In genomic region chr4:55207749-55208385, GRCm38 (mm10) we compare ENCODE assay signal across 12 mouse cellular contexts.
DNase-seq lines count a peak whose midpoint lies in the region; ATAC-seq and TF ChIP-seq lines count a peak whose summit lies in the region.
"Had no signal": no experiment of that assay in that cellular context is flagged by ENCODE, and none has a peak within 500 bp of the region (broad histone marks: within the 10 kb centered on the region; RNA-seq: fewer than 3 reads in every experiment).

No protein-coding gene starts in this region.

- no peaks in the 10 kb centered on the region for H3K9me3 ChIP-seq in heart, embryonic 13.5 days
- H3K9me3 ChIP-seq in ES-Bruce4 (replicated peaks; ENCODE audit: control insufficient read depth, insufficient read depth, low read length, poor library complexity, severe bottlenecking) = no peaks in the 10 kb centered on the region; the same call in 1 of the 2 replicates
- no peaks in the 10 kb centered on the region for H3K9me3 ChIP-seq in embryonic facial prominence, embryonic 10.5 days
- no peaks in the 10 kb centered on the region for H3K9me3 ChIP-seq in limb, embryonic 10.5 days (replicated peaks)

- peak overlapping the region; percentile 13; the same call in 1 of the 2 replicates for H3K4me3 ChIP-seq in heart, embryonic 13.5 days
- H3K4me3 ChIP-seq in ES-Bruce4 (ENCODE audit: low read depth, low read length) = peak overlapping the region; percentile 21; the same call in 1 of the 2 replicates
- H3K4me3 ChIP-seq in embryonic facial prominence, embryonic 10.5 days = peak overlapping the region; percentile 39; the same call in 1 of the 2 replicates
- H3K4me3 ChIP-seq in limb, embryonic 10.5 days = peak overlapping the region; percentile 28; the same call in 1 of the 2 replicates
- no peak overlapping the region for H3K4me3 ChIP-seq in layer of hippocampus, adult 2 months

- peaks cover 19% of the 10 kb centered on the region for H3K4me1 ChIP-seq in heart, embryonic 13.5 days
- H3K4me1 ChIP-seq in ES-Bruce4 (ENCODE audit: control insufficient read depth, insufficient read depth, low read length) = peaks cover 16% of the 10 kb centered on the region
- H3K4me1 ChIP-seq in embryonic facial prominence, embryonic 10.5 days = peaks cover 38% of the 10 kb centered on the region
- peaks cover 37% of the 10 kb centered on the region for H3K4me1 ChIP-seq in limb, embryonic 10.5 days

- H3K27ac ChIP-seq in heart, embryonic 13.5 days (replicated peaks) = peak overlapping the region; percentile 17; the same call in 1 of the 2 replicates
- peak overlapping the region; percentile 74 for H3K27ac ChIP-seq in ES-Bruce4 (ENCODE audit: insufficient read depth, low read length)
- peak overlapping the region; percentile 81 for H3K27ac ChIP-seq in embryonic facial prominence, embryonic 10.5 days (replicated peaks)
- H3K27ac ChIP-seq in limb, embryonic 10.5 days = peak overlapping the region; percentile 83
- no peak overlapping the region for H3K27ac ChIP-seq in layer of hippocampus, adult 2 months
- H3K27ac ChIP-seq: liver, embryonic 14.5 days had no signal

- H3K36me3 ChIP-seq in heart, embryonic 13.5 days = no peaks in the 10 kb centered on the region
- H3K36me3 ChIP-seq in ES-Bruce4 (ENCODE audit: control insufficient read depth, insufficient read depth, low read length, poor library complexity, severe bottlenecking) = no peaks in the 10 kb centered on the region
- no peaks in the 10 kb centered on the region for H3K36me3 ChIP-seq in embryonic facial prominence, embryonic 10.5 days (replicated peaks)
- H3K36me3 ChIP-seq in limb, embryonic 10.5 days = no peaks in the 10 kb centered on the region

- TF ChIP-seq CTCF in ES-Bruce4 (IDR thresholded peaks at IDR 0.05; ENCODE audit: low read depth, low read length) = no peak
- no peak for TF ChIP-seq CTCF in layer of hippocampus, adult 2 months (conservative IDR thresholded peaks at IDR 0.05)

- H3K27me3 ChIP-seq in heart, embryonic 13.5 days (replicated peaks) = no peaks in the 10 kb centered on the region
- no peaks in the 10 kb centered on the region for H3K27me3 ChIP-seq in ES-Bruce4 (ENCODE audit: control insufficient read depth, insufficient read depth, low read length, poor library complexity, severe bottlenecking)
- peaks cover 32% of the 10 kb centered on the region; the same call in 1 of the 2 replicates for H3K27me3 ChIP-seq in embryonic facial prominence, embryonic 10.5 days (replicated peaks; ENCODE audit: low read depth, poor library complexity, severe bottlenecking)
- no peaks in the 10 kb centered on the region; the same call in 1 of the 2 replicates for H3K27me3 ChIP-seq in limb, embryonic 10.5 days (ENCODE audit: low read depth, poor library complexity, severe bottlenecking)

- H3K4me2 ChIP-seq in heart, embryonic 13.5 days = peak overlapping the region; percentile 55

- 26% methylated on average over 13 of the region's 13 CpGs for WGBS in heart, embryonic 13.5 days
- 42% methylated on average over 13 of the region's 13 CpGs for WGBS in embryonic facial prominence, embryonic 10.5 days
- WGBS in limb, embryonic 10.5 days = 43% methylated on average over 13 of the region's 13 CpGs

- H3K9ac ChIP-seq in heart, embryonic 13.5 days = peak overlapping the region; percentile 57; the same call in 1 of the 2 replicates
- H3K9ac ChIP-seq in ES-Bruce4 (ENCODE audit: low read depth, poor library complexity, severe bottlenecking) = peak overlapping the region; percentile 27
- H3K9ac ChIP-seq: liver, embryonic 14.5 days had no signal

- no peak for ATAC-seq in heart, embryonic 13.5 days (ENCODE audit: extremely low read depth, insufficient number of reproducible peaks, low FRiP score, low TSS enrichment)
- ATAC-seq: CD4-positive, CD25-positive, alpha-beta regulatory T cell, adult 4 months had no signal

- no peak for TF ChIP-seq POLR2A in ES-Bruce4 (IDR thresholded peaks at IDR 0.05; ENCODE audit: insufficient read depth, low read length)

- DNase-seq in heart, adult 9 months (ENCODE audit: low spot score in 2 of 2) = no peak
- no peak for DNase-seq in embryonic facial prominence, embryonic 10.5 days (ENCODE audit: low spot score)
- DNase-seq in limb, embryonic 10.5 days (ENCODE audit: low spot score) = peak; percentile 37
- no peak for DNase-seq in cerebellum, postnatal 14 days
- no peak for DNase-seq in gastrocnemius, postnatal 25 days
- DNase-seq in layer of hippocampus, adult 2 months (ENCODE audit: low spot score in 2 of 2) = no peak
- DNase-seq: gastrocnemius, postnatal 36 days; right cerebral cortex, postnatal 14 days had no signal

- TF ChIP-seq EP300 in ES-Bruce4 (IDR thresholded peaks at IDR 0.05; ENCODE audit: insufficient read depth, low read depth, low read length) = no peak
